Mouse (Mus musculus) intestine, embryonic 14.5 days (tissue): Measurements from ENCODE around the gene Ak9. TPM values are rescaled to one million over a fixed set of nuclear protein-coding genes. Genes with fewer than 3 reads are reported as not detected.
"Not testable (repeated sequence)": the region's sequence is repeated elsewhere in the genome, so short reads cannot be mapped to it uniquely, and the experiment has no call there.

Experiments
- ATAC-seq: fragments of 200-750 bp; cut with Nextera tagmentation; replicated peaks from 2 replicates; pipeline ENCODE4 v1.8.0; 2017; ENCODE audit warnings: low read depth, moderate number of reproducible peaks, moderate TSS enrichment, moderate library complexity; ENCODE audit not compliant: low FRiP score, low TSS enrichment
- DNase-seq: peaks from one replicate; pipeline ENCODE4 v3.0.0-alpha.2; 2018; ENCODE audit warnings: low spot score
- H3K27ac ChIP-seq: fragments of 300-500 bp; sonication (generic); 2 replicates; pipeline ENCODE4 v1.5.1; 2014; ENCODE audit warnings: low read depth, mild to moderate bottlenecking, control low read depth
- H3K27me3 ChIP-seq: fragments of 300-500 bp; sonication (generic); replicated peaks from 2 replicates; pipeline ENCODE4 v1.6.1; 2014; ENCODE audit warnings: low read length, control low read depth; ENCODE audit not compliant: control insufficient read depth, insufficient read depth
- H3K36me3 ChIP-seq: fragments of 300-500 bp; sonication (generic); 2 replicates; pipeline ENCODE4 v1.6.1; 2014; ENCODE audit warnings: low read length, control low read depth; ENCODE audit not compliant: control insufficient read depth, insufficient read depth
- H3K4me1 ChIP-seq: fragments of 300-500 bp; sonication (generic); replicated peaks from 2 replicates; pipeline ENCODE4 v1.6.1; 2014; ENCODE audit warnings: low read length, control low read depth, mixed read lengths; ENCODE audit not compliant: control insufficient read depth, insufficient read depth
- H3K4me2 ChIP-seq: fragments of 300-500 bp; sonication (generic); 2 replicates; pipeline ENCODE4 v1.6.1; 2014; ENCODE audit warnings: low read length
- H3K4me3 ChIP-seq: fragments of 300-500 bp; sonication (generic); 2 replicates; pipeline ENCODE4 v1.5.1; 2014; ENCODE audit warnings: low read depth, low read length, control low read depth, mixed read lengths
- H3K9ac ChIP-seq: fragments of 300-500 bp; sonication (generic); 2 replicates; pipeline ENCODE4 v1.6.1; 2014; ENCODE audit warnings: mild to moderate bottlenecking, low read length
- H3K9me3 ChIP-seq: fragments of 300-500 bp; sonication (generic); 2 replicates; pipeline ENCODE4 v1.6.1; 2016; ENCODE audit warnings: low read length, control low read depth; ENCODE audit not compliant: control insufficient read depth
- WGBS: fragments of 180-500 bp; shearing (Covaris S2); extraction: QIAGEN DNeasy Blood & Tissue Kit; methylation state at CpG from one replicate; pipeline ENCODE4 v1.1.7; 2014; 5-methylcytosine and 5-hydroxymethylcytosine counted together
- polyA plus RNA-seq: library from polyadenylated mRNA; unstranded; fragments of >200 nt; fragmentation: Nextera tagmentation; extraction: Ambion mirVana; gene quantifications from 2 replicates; pipeline ENCODE4 v1.2.1, GENCODE M21; 2014

The Ak9 gene
- polyA plus RNA-seq, 1 experiment from 2014 or later = 0.03 TPM

DNA sequence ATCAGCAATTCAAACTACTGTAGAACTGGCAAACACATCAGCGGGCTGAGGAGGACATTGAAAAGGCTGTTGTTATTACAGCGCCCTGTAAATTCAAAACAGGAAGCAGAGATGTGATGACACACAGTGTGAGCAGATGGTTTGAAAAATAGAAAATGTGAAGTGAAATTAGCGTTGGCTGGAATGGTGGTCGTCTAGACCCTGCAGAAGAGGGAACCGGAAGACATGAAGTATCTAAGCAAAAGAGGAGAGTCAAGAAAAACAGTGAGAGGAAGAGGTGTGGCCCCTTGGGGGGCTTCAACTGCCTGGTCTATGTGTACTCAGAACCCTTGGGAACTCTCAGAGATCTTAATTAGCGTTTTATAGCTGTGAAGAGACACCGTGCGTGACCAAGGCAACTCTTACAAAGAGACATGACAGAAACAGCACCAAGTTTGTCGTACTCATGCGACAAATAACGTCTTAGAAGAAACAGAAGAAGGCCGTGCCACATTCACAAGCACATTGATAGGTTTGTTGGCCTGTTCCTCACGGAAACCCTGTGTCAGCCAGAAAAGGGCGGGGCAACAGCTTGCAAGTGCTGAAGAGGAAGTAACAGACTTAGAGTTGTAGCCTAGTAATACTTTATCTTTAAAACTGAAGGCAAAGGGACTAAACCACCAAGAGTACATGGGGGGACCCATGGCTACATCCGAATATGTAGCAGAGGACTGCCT lies 81.9 kb downstream of the Ak9 start:
- no peak overlapping the region for H3K27ac ChIP-seq
- no peaks in the 10 kb centered on the region for H3K27me3 ChIP-seq
- H3K4me3 ChIP-seq = no peak overlapping the region
- no peak for ATAC-seq
- H3K9me3 ChIP-seq = no peaks in the 10 kb centered on the region
- DNase-seq = no peak
- 69% methylated on average over 15 of the region's 15 CpGs for WGBS
- H3K9ac ChIP-seq = no peak overlapping the region
- H3K4me2 ChIP-seq = no peak overlapping the region
- no peaks in the 10 kb centered on the region for H3K4me1 ChIP-seq
- H3K36me3 ChIP-seq = no peaks in the 10 kb centered on the region

- Histone ChIP-seq H3K9ac (no peak overlapping the region), H3K4me2 (no peak overlapping the region), H3K36me3 (no peaks in the 10 kb centered on the region), H3K4me1 (no peaks in the 10 kb centered on the region), H3K4me3 (no peak overlapping the region), H3K27ac (no peak overlapping the region), H3K9me3 (no peaks in the 10 kb centered on the region), H3K27me3 (no peaks in the 10 kb centered on the region)
- DNase-seq (no peak), ATAC-seq (no peak)
- WGBS = 48% methylated on average over 2 of the region's 2 CpGs
Observed at GRCm38 (mm10) chr10:41393555-41393954, 89.8 kb downstream of the Ak9 start.

DNA sequence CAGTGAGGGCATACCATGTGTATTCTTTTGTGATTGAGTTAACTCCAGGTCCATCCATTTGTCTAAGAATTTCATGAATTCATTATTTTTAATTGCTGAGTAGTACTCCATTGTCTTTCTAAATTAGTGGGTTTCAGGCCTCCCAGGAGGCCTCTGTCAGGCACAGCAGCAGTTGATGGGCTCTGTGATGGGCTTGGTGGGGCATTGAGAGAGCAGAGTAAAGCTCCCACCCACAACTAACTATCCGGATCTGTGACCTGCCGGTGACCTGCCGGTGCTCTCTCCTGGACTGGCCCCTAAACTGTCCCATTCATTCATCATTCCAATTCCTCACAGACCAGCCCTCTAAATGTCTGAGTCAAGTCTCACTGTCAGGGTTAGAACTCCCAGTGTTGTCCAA lies 97.3 kb downstream of the Ak9 start:
- H3K27me3 ChIP-seq = no peaks in the 10 kb centered on the region
- WGBS = 88% methylated on average over 3 of the region's 3 CpGs
- no peaks in the 10 kb centered on the region for H3K4me1 ChIP-seq
- no peaks in the 10 kb centered on the region for H3K9me3 ChIP-seq
- no peak overlapping the region for H3K4me3 ChIP-seq
- no peak overlapping the region for H3K4me2 ChIP-seq
- H3K27ac ChIP-seq = no peak overlapping the region
- DNase-seq (no peak), ATAC-seq (no peak)
- H3K9ac ChIP-seq = no peak overlapping the region
- no peaks in the 10 kb centered on the region for H3K36me3 ChIP-seq

GRCm38 (mm10) chr10:41403364-41403763 lies 99.6 kb downstream of the Ak9 start:
- Histone ChIP-seq H3K4me2 (no peak overlapping the region), H3K4me3 (no peak overlapping the region), H3K27me3 (no peaks in the 10 kb centered on the region), H3K9me3 (no peaks in the 10 kb centered on the region), H3K36me3 (no peaks in the 10 kb centered on the region), H3K4me1 (no peaks in the 10 kb centered on the region), H3K27ac (no peak overlapping the region), H3K9ac (no peak overlapping the region)
- no peak for ATAC-seq
- 75% methylated on average over 2 of the region's 2 CpGs for WGBS
- DNase-seq = no peak

- WGBS = 50% methylated on average over 3 of the region's 3 CpGs
- ATAC-seq (no peak), DNase-seq (no peak)
- H3K4me1 ChIP-seq = no peaks in the 10 kb centered on the region
- H3K36me3 ChIP-seq = no peaks in the 10 kb centered on the region
- H3K9me3 ChIP-seq = no peaks in the 10 kb centered on the region
- no peak overlapping the region for H3K4me3 ChIP-seq
- H3K4me2 ChIP-seq = no peak overlapping the region
- H3K9ac ChIP-seq = no peak overlapping the region
- H3K27ac ChIP-seq = no peak overlapping the region
- no peaks in the 10 kb centered on the region for H3K27me3 ChIP-seq
Observed at GRCm38 (mm10) chr10:41403893-41404612, 100.3 kb downstream of the Ak9 start.

GRCm38 (mm10) chr10:41410176-41410575 lies 106.4 kb downstream of the Ak9 start:
- ATAC-seq, H3K4me3 ChIP-seq, H3K4me2 ChIP-seq, DNase-seq, H3K9me3 ChIP-seq, H3K36me3 ChIP-seq, H3K27me3 ChIP-seq, H3K9ac ChIP-seq, H3K4me1 ChIP-seq, H3K27ac ChIP-seq: not testable (repeated sequence)
- WGBS = 87% methylated on average over 4 of the region's 4 CpGs

GRCm38 (mm10) chr10:41410821-41411220 lies 107.0 kb downstream of the Ak9 start:
- not testable (repeated sequence) for DNase-seq, ATAC-seq, H3K27ac ChIP-seq, H3K4me2 ChIP-seq, H3K27me3 ChIP-seq, H3K36me3 ChIP-seq, H3K4me1 ChIP-seq, H3K9me3 ChIP-seq, H3K9ac ChIP-seq, H3K4me3 ChIP-seq
- WGBS = 97% methylated on average over 1 of the region's 1 CpGs

GRCm38 (mm10) chr10:41413471-41413870 lies 109.7 kb downstream of the Ak9 start:
- not testable (repeated sequence) for H3K9me3 ChIP-seq, DNase-seq, H3K27me3 ChIP-seq, H3K4me2 ChIP-seq, H3K27ac ChIP-seq, H3K36me3 ChIP-seq, H3K4me3 ChIP-seq, H3K9ac ChIP-seq, H3K4me1 ChIP-seq, ATAC-seq
- WGBS = 91% methylated on average over 1 of the region's 1 CpGs

DNA sequence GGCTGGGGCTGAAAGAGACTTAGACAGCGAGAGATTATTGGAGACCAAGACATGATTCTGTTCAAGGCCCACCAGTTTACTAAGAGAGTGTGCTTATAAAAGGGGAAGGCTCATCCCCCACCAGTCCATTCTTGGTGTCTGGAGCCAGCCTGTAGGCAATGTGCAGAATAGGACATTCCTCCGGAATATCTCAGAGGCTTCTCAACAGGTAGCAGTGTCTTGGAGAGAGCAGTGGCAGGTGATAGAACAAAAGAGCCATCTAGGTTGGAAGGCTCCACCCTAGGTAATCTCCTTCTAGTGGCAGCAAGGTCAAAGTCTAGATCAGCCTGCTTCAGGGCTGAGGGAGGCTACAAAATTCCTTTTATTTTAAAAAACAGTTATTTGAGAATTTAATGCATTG lies 111.6 kb downstream of the Ak9 start:
- not testable (repeated sequence) for H3K27me3 ChIP-seq, H3K9me3 ChIP-seq, H3K4me1 ChIP-seq, H3K4me2 ChIP-seq, H3K36me3 ChIP-seq, H3K4me3 ChIP-seq, H3K27ac ChIP-seq, H3K9ac ChIP-seq, ATAC-seq, DNase-seq
- 92% methylated on average over 2 of the region's 2 CpGs for WGBS
